In the genomic region with DNA sequence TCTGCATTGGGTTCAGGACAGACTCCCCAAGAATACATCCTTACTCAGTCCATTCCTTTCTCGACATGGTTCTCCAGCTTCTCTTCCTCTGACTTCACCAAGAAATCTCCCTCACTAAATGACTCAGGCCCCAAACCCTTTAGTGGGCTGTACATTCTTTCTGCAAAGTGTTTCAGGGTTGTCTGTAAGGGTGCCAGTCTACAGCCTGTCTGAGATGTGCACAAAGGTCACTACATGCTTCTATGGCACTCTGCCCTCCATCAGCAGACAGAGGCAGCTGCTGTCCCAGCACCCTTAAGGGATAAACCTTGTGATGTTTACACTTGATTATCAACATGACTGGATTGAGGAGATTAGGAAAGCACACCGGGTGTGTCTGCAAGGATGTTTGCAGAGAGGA, we compare ENCODE assay signal across 16 mouse cellular contexts. TPM values are rescaled to one million over a fixed set of nuclear protein-coding genes. Genes with fewer than 3 reads are reported as not detected.
"Had no signal": no experiment of that assay in that cellular context is flagged by ENCODE, and none has a peak within 500 bp of the region (broad histone marks: within the 10 kb centered on the region; RNA-seq: fewer than 3 reads in every experiment).

No protein-coding gene starts in this region.

- H3K9ac ChIP-seq: limb, embryonic 13.5 days; liver, embryonic 14.5 days; midbrain, embryonic 15.5 days; neural tube, embryonic 12.5 days; stomach, embryonic 15.5 days had no signal

- DNase-seq: kidney, adult 8-10 months; kidney, postnatal 25 days; layer of hippocampus, adult 9-11 months; layer of hippocampus, postnatal 36 days; left cerebral cortex, postnatal 4 days; right cerebral cortex, postnatal 14 days; thymus, adult 2 months; thymus, postnatal 25 days had no signal

- H3K9me3 ChIP-seq: limb, embryonic 13.5 days; midbrain, embryonic 10.5 days; midbrain, embryonic 15.5 days; neural tube, embryonic 12.5 days; stomach, embryonic 15.5 days had no signal

- H3K4me2 ChIP-seq: limb, embryonic 13.5 days; midbrain, embryonic 15.5 days; neural tube, embryonic 12.5 days; stomach, embryonic 15.5 days had no signal

- H3K4me1 ChIP-seq: limb, embryonic 13.5 days; midbrain, embryonic 15.5 days; neural tube, embryonic 12.5 days had no signal

- H3K36me3 ChIP-seq: limb, embryonic 13.5 days; midbrain, embryonic 10.5 days; midbrain, embryonic 15.5 days; neural tube, embryonic 12.5 days; stomach, embryonic 15.5 days had no signal

- ATAC-seq: midbrain, embryonic 15.5 days had no signal

- H3K4me3 ChIP-seq: limb, embryonic 13.5 days; midbrain, embryonic 10.5 days; midbrain, embryonic 15.5 days; neural tube, embryonic 12.5 days; stomach, embryonic 15.5 days had no signal

- H3K27ac ChIP-seq: limb, embryonic 13.5 days; liver, embryonic 14.5 days; midbrain, embryonic 10.5 days; midbrain, embryonic 15.5 days; neural tube, embryonic 12.5 days; stomach, embryonic 15.5 days had no signal

- H3K27me3 ChIP-seq: limb, embryonic 13.5 days; midbrain, embryonic 15.5 days; neural tube, embryonic 12.5 days; stomach, embryonic 15.5 days had no signal

RNA-seq across cellular contexts. Expression of a gene that starts 21.4 kb away (rescaled TPM):
- total RNA-seq: liver, adult 2 months; neutrophil, adult 5-6 weeks had no signal
- polyA plus RNA-seq: liver, adult 2 months had no signal
